Mouse (Mus musculus) 416B (cell line): ENCODE data around the gene Pax6.

Experiments used
- DNase-seq: peaks from one replicate; pipeline ENCODE4 v3.0.0; 2011; ENCODE audit warnings: low read depth

Gene Pax6

GRCm38 (mm10) chr2:105684991-105685650 lies 16.4 kb downstream of the Pax6 start:
- DNase-seq, result no peak

- no peak for DNase-seq
Measured at GRCm38 (mm10) chr2:105685651-105686050, 17.0 kb downstream of the Pax6 start.

- DNase-seq, result no peak
Measured at GRCm38 (mm10) chr2:105686363-105687316, 17.9 kb downstream of the Pax6 start.

- DNase-seq, result no peak
Measured at GRCm38 (mm10) chr2:105687317-105687991, 18.8 kb downstream of the Pax6 start.

GRCm38 (mm10) chr2:105688011-105688410 lies 19.3 kb downstream of the Pax6 start:
- no peak for DNase-seq

- DNase-seq, result no peak
Measured at GRCm38 (mm10) chr2:105688436-105689303, 20.0 kb downstream of the Pax6 start.

GRCm38 (mm10) chr2:105689304-105689770 lies 20.6 kb downstream of the Pax6 start:
- no peak for DNase-seq

GRCm38 (mm10) chr2:105689771-105690639 lies 21.3 kb downstream of the Pax6 start:
- DNase-seq, result no peak

- DNase-seq, result no peak
Measured at GRCm38 (mm10) chr2:105691296-105691695, 22.6 kb downstream of the Pax6 start.

GRCm38 (mm10) chr2:105697741-105698140 lies 29.0 kb downstream of the Pax6 start:
- DNase-seq, result no peak

GRCm38 (mm10) chr2:105698631-105699030 lies 29.9 kb downstream of the Pax6 start:
- DNase-seq, result no peak

- DNase-seq, result no peak
Measured at GRCm38 (mm10) chr2:105701781-105702180, 33.1 kb downstream of the Pax6 start.

- no peak for DNase-seq
Measured at GRCm38 (mm10) chr2:105702586-105702985, 33.9 kb downstream of the Pax6 start.

- DNase-seq, result no peak
Measured at GRCm38 (mm10) chr2:105705320-105705719, 36.6 kb downstream of the Pax6 start.

GRCm38 (mm10) chr2:105709126-105709525 lies 40.4 kb downstream of the Pax6 start:
- no peak for DNase-seq

- no peak for DNase-seq
Measured at GRCm38 (mm10) chr2:105710511-105710910, 41.8 kb downstream of the Pax6 start.

GRCm38 (mm10) chr2:105715409-105716115 lies 46.9 kb downstream of the Pax6 start:
- DNase-seq, result no peak

- DNase-seq, result no peak
Measured at GRCm38 (mm10) chr2:105726657-105727056, 58.0 kb downstream of the Pax6 start.

GRCm38 (mm10) chr2:105730704-105731103 lies 62.0 kb downstream of the Pax6 start:
- no peak for DNase-seq

GRCm38 (mm10) chr2:105736166-105736565 lies 67.5 kb downstream of the Pax6 start:
- no peak for DNase-seq
